Mouse (Mus musculus) bone marrow, adult 2 months (tissue): ENCODE results near the gene Ddc.

Experiments used
- CTCF ChIP-seq: fragments of 200-500 bp; IDR thresholded peaks from 2 replicates; pipeline ENCODE4 v1.5.1; 2011; ENCODE audit warnings: low read length, control low read depth; ENCODE audit not compliant: control insufficient read depth, insufficient read depth
- POLR2A ChIP-seq: fragments of 200-500 bp; IDR thresholded peaks from 2 replicates; pipeline ENCODE4 v1.6.1; 2011; ENCODE audit warnings: low read depth, mild to moderate bottlenecking, control low read depth, low read length, borderline replicate concordance; ENCODE audit not compliant: control insufficient read depth

DNA sequence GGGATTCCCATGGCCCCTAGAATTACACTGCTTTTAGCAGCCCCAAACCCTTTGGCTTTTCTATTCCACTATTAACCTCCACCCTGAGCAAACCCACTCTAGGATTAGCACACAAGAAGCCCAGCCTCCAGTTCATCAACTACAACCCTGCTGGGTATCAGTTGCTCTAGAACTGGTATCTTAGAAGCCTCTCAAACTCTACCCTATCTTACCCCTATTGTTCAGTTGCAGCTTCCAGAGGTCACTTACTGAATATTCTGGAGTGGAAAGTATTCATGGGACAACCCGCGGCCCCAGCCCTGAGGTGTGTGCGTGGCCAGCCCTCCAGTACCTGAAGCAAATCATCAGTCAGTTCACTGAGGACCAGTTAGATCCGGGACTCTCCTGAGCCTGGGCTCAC lies 123.6 kb downstream of the Ddc start:
- TF ChIP-seq CTCF = no peak
- no peak for TF ChIP-seq POLR2A
